Mouse (Mus musculus): ENCODE measurements around the gene Map4k4.

Gene Map4k4

GRCm38 (mm10) chr1:39935616-39936015 is 34.9 kb downstream of the Map4k4 start:
- no peak for DNase-seq (ENCODE audit: low spot score in 2 of 2)

GRCm38 (mm10) chr1:39936332-39936802 is 35.7 kb downstream of the Map4k4 start:
- peak; percentile 72 to 78 for DNase-seq (ENCODE audit: low spot score in 2 of 2)

GRCm38 (mm10) chr1:39936934-39937333 is 36.2 kb downstream of the Map4k4 start:
- no peak for DNase-seq (ENCODE audit: low spot score in 2 of 2)

- DNase-seq (ENCODE audit: low spot score in 2 of 2), result no peak
Measured at GRCm38 (mm10) chr1:39937609-39938008, 36.9 kb downstream of the Map4k4 start.

GRCm38 (mm10) chr1:39939401-39939800 is 38.7 kb downstream of the Map4k4 start:
- DNase-seq (ENCODE audit: low spot score in 2 of 2), result no peak

GRCm38 (mm10) chr1:39940342-39940741 is 39.6 kb downstream of the Map4k4 start:
- DNase-seq (ENCODE audit: low spot score in 2 of 2), result no peak

- no peak for DNase-seq (ENCODE audit: low spot score in 2 of 2)
Measured at GRCm38 (mm10) chr1:39941237-39942179, 40.8 kb downstream of the Map4k4 start.

GRCm38 (mm10) chr1:39942935-39943334 is 42.2 kb downstream of the Map4k4 start:
- no peak for DNase-seq (ENCODE audit: low spot score in 2 of 2)

GRCm38 (mm10) chr1:39944306-39944971 is 43.7 kb downstream of the Map4k4 start:
- peak in 1 of 2 experiments; percentile 32 for DNase-seq (ENCODE audit: low spot score in 2 of 2)

GRCm38 (mm10) chr1:39944972-39945323 is 44.2 kb downstream of the Map4k4 start:
- no peak for DNase-seq (ENCODE audit: low spot score in 2 of 2)

GRCm38 (mm10) chr1:39946391-39946790 is 45.7 kb downstream of the Map4k4 start:
- no peak for DNase-seq (ENCODE audit: low spot score in 2 of 2)

- no peak for DNase-seq (ENCODE audit: low spot score in 2 of 2)
Measured at GRCm38 (mm10) chr1:39947179-39947578, 46.5 kb downstream of the Map4k4 start.

GRCm38 (mm10) chr1:39947701-39948359 is 47.1 kb downstream of the Map4k4 start:
- no peak for DNase-seq (ENCODE audit: low spot score in 2 of 2)

- peak; percentile 15 to 31 for DNase-seq (ENCODE audit: low spot score in 2 of 2)
Measured at GRCm38 (mm10) chr1:39949205-39949604, 48.5 kb downstream of the Map4k4 start.

GRCm38 (mm10) chr1:39949790-39950462 is 49.2 kb downstream of the Map4k4 start:
- peak; percentile 23 to 44 for DNase-seq (ENCODE audit: low spot score in 2 of 2)

GRCm38 (mm10) chr1:39950590-39950989 is 49.9 kb downstream of the Map4k4 start:
- no peak for DNase-seq (ENCODE audit: low spot score in 2 of 2)

- no peak for DNase-seq (ENCODE audit: low spot score in 2 of 2)
Measured at GRCm38 (mm10) chr1:39954652-39955051, 53.9 kb downstream of the Map4k4 start.

- DNase-seq (ENCODE audit: low spot score in 2 of 2), result no peak
Measured at GRCm38 (mm10) chr1:39956712-39957111, 56.0 kb downstream of the Map4k4 start.

- no peak for DNase-seq (ENCODE audit: low spot score in 2 of 2)
Measured at GRCm38 (mm10) chr1:39957981-39958380, 57.3 kb downstream of the Map4k4 start.

GRCm38 (mm10) chr1:39960623-39961022 is 59.9 kb downstream of the Map4k4 start:
- DNase-seq (ENCODE audit: low spot score in 2 of 2), result no peak

GRCm38 (mm10) chr1:39961113-39961512 is 60.4 kb downstream of the Map4k4 start:
- DNase-seq (ENCODE audit: low spot score in 2 of 2), result no peak

GRCm38 (mm10) chr1:39962321-39962720 is 61.6 kb downstream of the Map4k4 start:
- no peak for DNase-seq (ENCODE audit: low spot score in 2 of 2)
